Mouse (Mus musculus) lung, postnatal 10 days (tissue): ENCODE measurements around the gene Dedd.

Experiments used
- DNase-seq: peaks from one replicate; pipeline ENCODE4 v3.0.0; 2021

The Dedd gene

DNA sequence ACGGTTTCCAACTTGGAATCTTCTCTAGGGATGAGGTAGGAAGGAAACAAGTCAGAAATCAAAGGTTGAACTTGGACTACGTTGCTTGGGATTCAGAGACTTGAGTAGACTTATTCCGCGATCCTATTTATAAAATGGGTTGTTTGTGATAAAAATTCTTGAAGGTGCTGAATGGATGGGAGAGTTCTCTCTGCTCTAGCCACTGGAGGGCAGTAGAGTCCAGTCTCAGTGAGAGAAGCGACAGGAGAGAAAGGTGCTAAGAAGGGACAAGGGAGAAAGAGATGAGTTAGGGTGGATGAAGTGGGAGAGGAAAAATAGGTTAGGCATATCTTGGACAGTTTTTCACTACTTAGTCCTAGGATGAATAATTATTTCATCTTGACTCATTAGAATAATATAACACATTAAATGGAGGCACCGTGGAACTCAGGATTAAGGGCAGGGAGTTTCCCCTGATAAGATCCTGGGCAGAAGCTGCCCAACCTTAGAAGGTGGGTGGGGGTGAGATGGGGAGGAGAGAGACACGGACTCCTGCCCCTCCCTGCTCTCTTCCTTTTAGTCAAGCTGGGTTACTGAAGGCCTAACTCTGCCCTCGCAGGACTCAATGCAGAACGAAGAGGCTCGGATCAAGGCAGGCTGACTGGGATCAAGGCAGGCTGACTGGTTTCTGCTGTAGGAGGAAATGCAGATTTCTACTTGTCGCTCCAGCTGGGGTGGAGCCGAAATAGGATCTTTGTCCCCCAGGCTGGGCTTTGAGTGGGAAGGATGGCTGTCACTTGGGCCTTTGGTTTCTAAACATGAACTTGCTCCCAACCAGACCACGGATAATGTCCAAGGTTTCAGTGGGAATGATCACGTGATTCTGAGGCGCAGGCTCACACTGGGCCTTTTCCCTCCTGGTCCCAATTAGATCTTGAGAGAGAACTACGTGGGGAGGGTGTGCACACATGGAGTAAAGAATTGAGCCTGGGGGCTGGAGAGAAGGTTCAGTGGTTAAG is 32.5 kb downstream of the Dedd start:
- peak; percentile 86 for DNase-seq

DNA sequence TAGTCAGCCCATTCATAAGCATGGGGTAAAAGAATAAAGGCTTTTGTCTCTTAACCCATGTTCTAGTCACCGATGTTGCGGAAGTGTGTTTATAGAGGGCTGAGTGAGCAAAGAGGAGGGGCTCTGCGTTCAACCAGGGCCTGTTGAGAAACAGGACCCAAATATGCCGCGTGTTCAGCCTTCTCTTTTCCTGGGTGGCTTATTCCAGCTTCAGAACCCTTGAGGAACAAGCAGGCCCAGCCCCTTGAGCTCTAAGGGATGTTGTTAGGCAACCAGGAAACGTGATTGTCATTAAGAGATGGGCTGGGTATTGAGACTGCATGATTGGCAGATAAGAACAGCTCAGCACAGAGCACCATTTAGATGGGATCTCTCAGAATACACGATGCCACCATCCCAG is 37.0 kb downstream of the Dedd start:
- DNase-seq, result no peak

DNA sequence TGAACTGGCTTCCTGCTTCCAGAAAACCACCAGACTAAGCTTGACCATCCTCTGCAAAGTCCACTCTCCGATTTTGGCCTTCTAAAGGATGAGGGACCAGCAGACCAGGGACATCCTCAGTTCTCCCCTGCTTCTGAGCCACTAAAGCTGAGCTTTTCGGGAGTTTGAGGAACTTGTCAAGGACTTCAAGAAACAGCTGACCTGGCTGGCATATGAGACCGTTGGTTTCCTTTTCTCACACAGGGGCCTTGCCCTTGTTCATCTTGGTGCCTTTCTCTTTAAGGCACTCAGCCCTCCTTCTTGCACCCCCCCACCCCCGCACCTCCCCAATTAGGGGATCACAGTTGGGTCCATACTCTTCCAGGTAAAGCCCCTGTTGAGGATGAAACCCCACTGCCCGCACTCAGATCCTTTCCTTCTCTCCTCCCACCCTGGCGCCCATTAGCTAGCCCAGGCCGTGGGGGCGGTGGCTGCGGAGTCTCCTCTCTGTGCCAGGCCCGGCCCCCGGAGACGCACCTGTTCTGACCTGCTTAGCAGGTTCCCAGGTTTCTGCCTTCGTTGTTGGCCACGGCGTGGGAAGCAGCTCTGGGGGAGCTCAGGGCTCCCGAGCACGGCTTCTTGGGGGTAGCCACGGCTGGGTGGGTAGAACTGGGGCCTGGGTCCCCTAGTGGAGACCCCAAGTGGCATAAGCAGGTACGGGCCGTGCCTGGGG is 41.1 kb downstream of the Dedd start, which contains the start of gene Nectin4:
Nectin4 (plus strand) TSS at position 255 of the 712 bp plus-strand sequence.
- peak; percentile 71 for DNase-seq

DNA sequence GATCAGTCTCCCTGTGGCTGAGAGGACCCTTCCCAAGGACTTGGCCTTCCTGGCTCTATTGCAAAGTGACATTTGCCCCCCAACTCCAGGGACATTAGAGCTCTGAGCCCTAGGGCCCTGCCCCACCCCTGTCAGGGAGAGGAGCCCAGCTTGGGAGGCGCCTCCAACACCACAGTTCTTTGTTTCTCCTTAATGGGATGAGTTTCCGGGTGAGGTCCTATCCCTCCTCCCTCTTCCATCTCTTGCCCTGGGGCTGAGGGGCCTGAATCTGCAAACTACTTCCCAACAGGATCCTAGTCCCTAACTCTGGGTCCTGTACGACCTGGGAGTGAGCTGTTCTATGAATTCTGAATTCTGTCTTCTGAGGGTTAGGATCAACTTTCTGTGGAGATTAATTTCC is 43.9 kb downstream of the Dedd start:
- no peak for DNase-seq

DNA sequence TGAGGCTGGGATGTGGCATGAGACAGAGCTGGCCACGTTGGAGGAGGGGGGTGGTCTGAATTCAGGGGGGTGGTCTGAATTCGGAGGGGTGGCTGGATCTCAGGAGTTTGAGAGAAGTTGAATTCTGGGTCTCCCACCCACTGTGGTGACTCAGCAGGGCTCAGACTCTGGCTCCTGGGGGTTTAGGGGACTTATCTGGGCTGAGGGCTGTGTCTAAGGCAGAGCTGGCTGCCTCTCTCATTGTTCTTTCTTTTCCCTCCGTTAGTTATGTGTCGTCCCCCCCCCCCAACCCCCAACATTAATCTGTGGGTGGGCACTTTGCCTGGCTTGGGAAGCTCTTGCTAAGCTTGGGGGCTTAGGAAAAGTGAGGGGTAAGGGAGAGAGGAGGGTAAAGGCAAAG is 45.0 kb downstream of the Dedd start:
- DNase-seq, result no peak

DNA sequence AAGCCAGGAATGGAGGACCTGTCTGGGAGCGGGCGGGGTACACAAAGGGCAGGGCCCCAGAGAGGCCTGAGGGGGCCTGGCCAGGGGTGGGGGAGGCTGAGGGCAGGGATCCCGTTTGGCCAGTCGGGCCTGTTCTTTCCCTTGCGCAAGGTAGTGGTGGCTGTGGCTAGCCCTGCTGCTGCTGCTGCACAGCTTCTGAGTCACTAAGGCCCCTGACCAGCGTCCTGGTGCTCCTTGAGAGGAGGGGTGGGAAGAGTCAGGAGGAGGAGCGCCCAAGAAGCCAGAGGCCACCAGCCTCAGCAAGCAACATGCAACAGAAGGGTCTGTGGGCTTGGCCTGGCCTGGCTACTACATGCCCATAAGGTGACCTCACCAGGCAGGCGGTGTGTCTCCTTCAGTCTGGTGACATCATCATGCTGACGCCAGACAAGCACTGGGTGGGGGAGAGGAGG is 46.7 kb downstream of the Dedd start:
- peak; percentile 68 for DNase-seq

DNA sequence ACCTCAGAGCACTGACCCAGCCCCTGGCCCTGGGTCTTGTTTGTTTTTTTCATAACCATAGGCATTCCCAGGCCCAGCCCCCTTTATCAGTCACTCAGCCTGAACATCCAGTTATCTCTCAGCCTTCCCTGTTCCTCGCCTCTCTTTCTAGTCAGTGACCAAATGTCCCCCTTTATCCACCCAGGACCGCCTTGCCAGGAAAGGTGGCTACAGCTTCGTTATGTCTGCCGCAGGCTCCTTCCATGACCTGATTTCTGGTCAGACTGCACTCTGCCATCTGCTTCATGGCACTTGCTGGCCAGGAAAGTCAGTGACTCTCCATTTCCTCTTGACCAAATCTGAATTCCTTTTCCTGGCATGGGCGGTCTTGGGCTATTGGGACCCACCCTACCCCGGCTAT is 49.4 kb downstream of the Dedd start:
- no peak for DNase-seq

DNA sequence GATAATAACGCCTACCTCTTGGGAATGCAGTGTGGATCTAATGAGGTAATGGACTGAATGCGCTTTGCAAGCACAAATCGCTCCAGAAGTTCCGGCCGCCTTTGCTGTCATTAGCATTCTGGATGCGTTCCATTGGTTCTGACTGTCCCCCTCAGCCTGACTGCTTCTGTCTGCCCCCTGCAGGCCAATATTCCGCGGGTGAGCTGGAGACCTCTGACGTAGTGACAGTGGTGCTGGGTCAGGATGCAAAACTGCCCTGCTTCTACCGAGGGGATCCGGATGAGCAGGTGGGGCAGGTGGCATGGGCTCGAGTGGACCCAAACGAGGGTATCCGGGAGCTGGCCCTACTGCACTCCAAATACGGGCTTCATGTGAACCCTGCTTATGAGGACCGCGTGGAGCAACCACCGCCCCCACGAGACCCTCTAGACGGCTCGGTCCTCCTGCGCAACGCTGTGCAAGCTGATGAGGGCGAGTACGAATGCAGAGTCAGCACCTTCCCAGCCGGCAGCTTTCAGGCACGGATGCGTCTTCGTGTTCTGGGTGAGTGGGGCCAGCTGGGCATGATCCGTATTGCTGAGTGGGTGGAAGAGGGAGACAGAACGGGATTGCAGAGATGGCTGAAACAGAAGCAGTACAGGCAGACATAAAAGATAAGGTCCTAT is 51.1 kb downstream of the Dedd start:
- DNase-seq, result peak; percentile 94

DNA sequence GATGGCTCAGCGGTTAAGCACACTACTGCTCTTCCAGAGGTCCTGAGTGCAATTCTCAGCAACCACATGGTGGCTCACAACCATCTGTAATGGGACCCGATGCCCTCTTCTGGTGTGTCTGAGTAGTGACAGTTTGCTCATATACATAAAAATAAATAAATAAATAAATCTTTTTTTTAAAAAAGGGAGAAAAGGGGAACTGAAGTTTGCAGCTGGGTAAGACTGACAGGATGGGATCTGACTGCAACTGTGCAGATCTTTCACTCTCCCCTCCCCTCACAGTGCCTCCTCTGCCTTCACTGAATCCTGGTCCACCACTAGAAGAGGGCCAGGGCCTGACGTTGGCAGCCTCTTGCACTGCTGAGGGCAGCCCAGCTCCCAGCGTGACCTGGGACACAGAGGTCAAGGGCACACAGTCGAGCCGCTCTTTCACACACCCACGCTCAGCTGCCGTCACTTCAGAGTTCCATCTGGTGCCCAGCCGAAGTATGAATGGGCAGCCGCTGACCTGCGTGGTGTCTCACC is 53.2 kb downstream of the Dedd start:
- no peak for DNase-seq

DNA sequence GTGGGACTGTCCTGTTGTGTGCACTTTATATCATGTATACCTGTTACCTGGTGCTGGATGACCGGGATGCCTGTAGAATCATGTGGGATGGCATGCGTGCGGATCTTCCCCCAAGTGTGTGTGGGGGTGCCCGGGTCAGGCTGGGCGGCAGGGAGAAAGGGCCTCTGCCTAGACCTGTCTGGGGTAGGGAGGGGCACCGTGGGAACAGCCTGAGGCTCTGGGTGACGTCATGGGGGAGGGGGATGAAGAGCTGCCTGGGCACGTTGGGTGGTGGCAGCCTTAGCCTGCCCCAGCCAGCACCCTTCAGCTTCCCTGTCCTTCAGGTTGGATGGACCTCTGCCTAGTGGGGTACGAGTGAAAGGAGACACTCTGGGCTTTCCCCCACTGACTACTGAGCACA is 55.4 kb downstream of the Dedd start:
- DNase-seq, result no peak

DNA sequence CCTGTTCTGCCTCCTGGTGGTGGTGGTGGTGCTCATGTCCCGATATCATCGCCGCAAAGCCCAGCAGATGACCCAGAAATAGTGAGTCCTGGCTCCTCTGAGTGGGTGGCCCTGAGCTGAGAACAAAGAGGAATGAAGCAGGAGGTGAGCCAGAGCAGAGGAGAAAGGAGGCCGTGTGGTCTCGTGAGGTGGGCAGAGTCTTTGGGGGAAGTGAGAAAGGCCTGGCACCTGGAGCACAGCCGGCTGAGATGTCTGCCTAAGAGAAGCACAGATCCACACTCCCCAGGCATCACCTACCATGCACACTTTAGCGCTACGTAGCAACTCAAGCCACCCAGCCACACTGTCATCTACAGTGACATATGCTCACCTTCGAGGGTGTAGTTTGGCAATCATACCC is 56.2 kb downstream of the Dedd start:
- DNase-seq, result no peak

DNA sequence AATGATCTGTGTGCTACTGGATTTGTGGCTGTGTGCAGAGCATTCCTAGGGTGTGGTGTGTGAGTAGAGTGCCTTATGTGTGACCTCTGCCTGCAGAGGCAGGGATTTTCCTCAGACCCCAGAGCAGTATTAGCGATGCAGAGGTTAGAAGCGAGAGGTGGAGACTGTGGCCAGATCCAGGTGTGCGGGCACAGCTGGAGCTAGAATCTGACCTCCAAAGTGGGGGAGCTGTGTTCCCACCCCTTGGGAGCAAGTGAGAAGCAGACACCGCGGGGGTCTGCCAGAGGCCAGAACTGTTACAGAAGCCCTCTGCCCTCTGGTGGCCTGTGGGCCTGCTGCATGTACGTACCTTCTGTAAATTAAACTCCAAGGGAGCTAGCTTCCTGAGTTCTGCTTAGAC is 58.2 kb downstream of the Dedd start:
- peak; percentile 38 for DNase-seq

DNA sequence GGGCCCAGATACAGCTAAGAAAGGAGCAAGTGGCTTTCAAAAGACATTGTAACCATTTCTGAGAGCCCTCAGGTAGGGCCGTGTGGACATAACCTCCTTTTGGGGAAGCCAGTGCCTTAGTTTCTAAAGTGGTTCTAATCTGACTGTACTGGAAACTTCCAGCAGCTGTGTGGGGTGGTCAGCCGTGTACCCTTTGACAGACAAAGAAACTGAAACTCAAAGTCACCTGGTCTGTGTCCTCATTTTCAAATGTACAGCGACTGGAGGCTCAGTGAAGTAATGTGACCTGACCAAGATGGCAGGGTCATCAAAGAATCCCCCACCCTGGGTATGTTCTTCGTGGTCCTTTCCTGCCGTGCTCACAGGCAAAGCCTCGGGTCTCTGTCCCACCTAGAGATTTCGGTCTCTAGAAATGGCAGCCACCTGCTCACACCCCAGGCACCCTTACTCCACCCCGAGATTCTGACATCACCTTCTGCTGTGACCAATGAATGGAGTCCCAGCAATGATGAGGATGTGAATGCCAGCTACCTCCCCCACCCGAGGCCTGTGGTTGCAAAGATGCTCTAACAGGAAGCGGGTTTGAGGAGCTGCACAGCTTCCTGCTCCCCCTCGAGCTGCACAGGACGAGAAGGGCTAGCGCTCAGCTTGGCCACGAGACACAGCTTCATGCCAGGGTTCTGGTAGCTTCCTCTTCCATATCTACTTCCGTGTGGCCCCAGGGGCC is 59.6 kb downstream of the Dedd start, which contains the start of gene Arhgap30:
Arhgap30 (plus strand) TSS at position 579 of the 727 bp plus-strand sequence.
- peak; percentile 68 for DNase-seq

DNA sequence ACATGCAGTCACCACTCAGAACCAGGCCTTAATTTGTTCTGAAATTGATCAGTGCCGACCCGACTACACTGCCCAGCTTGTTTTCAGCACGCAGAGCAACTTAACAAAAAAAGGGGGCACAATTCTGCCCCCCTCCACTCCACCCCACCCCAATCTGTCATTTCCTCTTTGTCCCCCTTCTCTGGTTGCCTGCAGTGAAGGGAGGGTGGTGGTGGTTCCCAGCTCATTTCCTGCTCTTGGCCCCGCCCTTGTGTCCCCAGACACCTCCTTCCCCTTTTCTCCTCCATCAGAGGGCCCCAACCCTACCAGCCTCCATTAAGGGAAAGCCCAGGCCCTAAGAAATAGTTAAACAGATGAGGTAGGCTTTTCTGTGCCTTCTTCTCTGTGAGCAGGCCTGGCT is 61.2 kb downstream of the Dedd start:
- peak; percentile 43 for DNase-seq
